Mouse (Mus musculus) forebrain, embryonic 14.5 days (tissue): ENCODE measurements around the gene R3hdml. TPM values are rescaled to one million over a fixed set of nuclear protein-coding genes. Genes with fewer than 3 reads are reported as not detected.

Experiments
- ATAC-seq: fragments of 200-750 bp; cut with Nextera tagmentation; 2 replicates; pipeline ENCODE4 v1.8.0; 2017; ENCODE audit warnings: mild to moderate bottlenecking, moderate library complexity
- DNase-seq: peaks from one replicate; pipeline ENCODE4 v3.0.0-alpha.2; 2015; ENCODE audit warnings: low spot score
- H3K27ac ChIP-seq: fragments of 300-500 bp; sonication (generic); 2 replicates; pipeline ENCODE4 v1.5.1; 2014; ENCODE audit warnings: low read depth, mild to moderate bottlenecking, control low read depth, low read length, moderate library complexity
- H3K27me3 ChIP-seq: fragments of 300-500 bp; sonication (generic); replicated peaks from 2 replicates; pipeline ENCODE4 v1.6.1; 2014; ENCODE audit warnings: low read length, control low read depth, mixed read lengths; ENCODE audit not compliant: control insufficient read depth, insufficient read depth
- H3K36me3 ChIP-seq: fragments of 300-500 bp; sonication (generic); 2 replicates; pipeline ENCODE4 v1.6.1; 2014; ENCODE audit warnings: low read length, control low read depth; ENCODE audit not compliant: control insufficient read depth, insufficient read depth
- H3K4me1 ChIP-seq: fragments of 300-500 bp; sonication (generic); 2 replicates; pipeline ENCODE4 v1.6.1; 2014; ENCODE audit warnings: antibody characterized with exemption, low read length, control low read depth; ENCODE audit not compliant: control insufficient read depth, insufficient read depth
- H3K4me2 ChIP-seq: fragments of 300-500 bp; sonication (generic); 2 replicates; pipeline ENCODE4 v1.6.1; 2014; ENCODE audit warnings: mild to moderate bottlenecking, control low read depth, low read length
- H3K4me3 ChIP-seq: fragments of 300-500 bp; sonication (generic); 2 replicates; pipeline ENCODE4 v1.5.1; 2014; ENCODE audit warnings: low read depth, low read length, control low read depth
- H3K9ac ChIP-seq: fragments of 300-500 bp; sonication (generic); 2 replicates; pipeline ENCODE4 v1.6.1; 2014; ENCODE audit warnings: mild to moderate bottlenecking, low read length, control low read depth, moderate library complexity
- H3K9me3 ChIP-seq: fragments of 300-500 bp; sonication (generic); replicated peaks from 2 replicates; pipeline ENCODE4 v1.6.1; 2016; ENCODE audit warnings: low read length, control low read depth, mixed read lengths; ENCODE audit not compliant: control insufficient read depth
- WGBS: fragments of 180-500 bp; shearing (Covaris S2); extraction: QIAGEN DNeasy Blood & Tissue Kit; methylation state at CpG from one replicate; pipeline ENCODE4 v1.1.7; 2014; 5-methylcytosine and 5-hydroxymethylcytosine counted together
- polyA plus RNA-seq: library from polyadenylated mRNA; unstranded; fragments of >200 nt; fragmentation: Nextera tagmentation; extraction: Ambion mirVana; gene quantifications from 2 replicates; pipeline ENCODE4 v1.2.1, GENCODE M21; 2014

The R3hdml gene
- polyA plus RNA-seq, 1 experiment from 2014 or later = not detected

DNA sequence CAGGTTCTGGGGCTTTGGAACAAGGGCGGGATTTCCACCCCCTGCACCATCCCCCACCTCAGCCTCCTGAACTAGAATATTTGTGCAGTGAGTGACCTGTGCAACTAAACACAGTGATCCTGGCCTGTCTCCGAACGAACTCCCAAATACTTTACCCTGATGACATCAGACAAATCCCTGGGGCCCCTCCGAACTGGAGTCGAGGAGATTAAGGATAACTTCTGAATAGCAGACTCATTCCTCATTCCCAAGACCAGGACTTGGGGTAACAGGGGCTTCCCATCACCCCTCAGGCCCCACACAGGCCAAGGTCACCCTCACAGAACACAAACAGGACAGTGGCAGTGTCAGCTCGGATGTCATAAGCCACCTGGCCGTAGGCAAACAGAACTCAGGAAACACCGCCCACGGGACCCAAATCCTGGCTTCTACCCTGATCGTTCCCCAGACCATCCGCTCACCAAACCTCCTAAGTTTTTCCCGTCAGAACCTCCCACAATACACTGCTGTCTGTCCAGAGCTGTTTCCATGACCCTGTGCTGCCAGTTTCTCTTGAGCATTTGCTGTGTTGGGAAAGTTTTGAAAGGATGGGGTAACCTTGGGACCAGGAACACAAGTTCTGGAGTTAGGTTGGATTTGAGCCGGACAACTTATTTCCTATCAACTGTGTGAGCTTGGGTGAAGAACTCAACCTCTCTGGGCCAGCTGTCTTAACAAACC is 47.4 kb downstream of the R3hdml start:
- ATAC-seq = no peak
- no peak overlapping the region for H3K9ac ChIP-seq

DNA sequence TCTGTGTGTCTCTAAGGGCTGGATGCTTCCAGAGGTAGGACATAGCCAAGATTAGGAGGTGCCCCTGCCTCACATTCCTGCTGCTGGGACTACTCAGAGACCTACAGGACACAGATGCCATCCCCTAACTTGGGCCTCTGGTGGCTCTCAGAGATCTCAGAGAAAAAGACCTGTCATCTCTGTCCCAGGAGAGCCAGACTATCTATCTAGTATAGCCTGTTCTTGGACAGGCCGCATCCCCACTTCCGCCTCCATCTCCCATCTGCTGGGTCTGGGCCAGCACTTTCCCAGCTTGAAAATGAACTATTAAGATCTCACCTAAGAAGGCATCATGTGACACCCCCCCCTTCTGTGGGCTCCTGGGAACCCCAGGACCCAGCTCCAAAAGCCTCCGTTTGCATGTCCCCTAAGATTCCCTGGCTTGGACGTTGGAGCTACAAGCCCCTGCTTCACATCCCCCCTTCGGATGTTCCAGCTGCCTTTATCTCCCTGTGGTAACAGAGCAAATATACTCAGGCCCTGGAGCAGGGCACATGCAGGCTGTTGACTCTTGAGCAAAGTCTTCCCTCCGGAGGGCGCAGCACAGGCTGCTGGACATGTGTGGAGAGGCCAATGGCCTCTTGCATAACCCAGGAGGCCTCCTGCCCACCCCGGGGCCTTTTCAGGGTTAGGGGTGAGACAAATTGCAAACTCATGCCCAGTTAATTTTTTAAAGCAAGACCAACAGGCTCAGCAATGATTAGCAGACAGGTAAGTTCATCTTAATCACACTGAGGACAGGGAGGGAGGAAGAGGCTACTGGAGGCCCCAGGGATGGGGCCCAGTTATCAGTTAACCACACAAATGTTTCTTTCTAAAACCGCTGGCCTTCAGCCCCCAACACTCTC is 48.4 kb downstream of the R3hdml start:
- ATAC-seq (no peak), DNase-seq (no peak)
- WGBS = 88% methylated on average over 9 of the region's 9 CpGs
- H3K36me3 ChIP-seq = no peaks in the 10 kb centered on the region
- no peak overlapping the region for H3K9ac ChIP-seq
- no peaks in the 10 kb centered on the region for H3K27me3 ChIP-seq
- H3K4me1 ChIP-seq = no peaks in the 10 kb centered on the region
- no peak overlapping the region for H3K27ac ChIP-seq
- no peak overlapping the region for H3K4me2 ChIP-seq
- no peak overlapping the region for H3K4me3 ChIP-seq
- H3K9me3 ChIP-seq = no peaks in the 10 kb centered on the region

More for the DNA sequence above, 47.4 kb downstream of the R3hdml start:
- H3K36me3 ChIP-seq = no peaks in the 10 kb centered on the region
- H3K4me3 ChIP-seq = no peak overlapping the region
- no peaks in the 10 kb centered on the region for H3K27me3 ChIP-seq
- DNase-seq = no peak
- no peaks in the 10 kb centered on the region for H3K9me3 ChIP-seq
- WGBS = 78% methylated on average over 13 of the region's 13 CpGs
- H3K4me2 ChIP-seq = no peak overlapping the region
- no peaks in the 10 kb centered on the region for H3K4me1 ChIP-seq
- no peak overlapping the region for H3K27ac ChIP-seq

GRCm38 (mm10) chr2:163541568-163542182 is 49.6 kb downstream of the R3hdml start:
- Histone ChIP-seq H3K4me1 (no peaks in the 10 kb centered on the region), H3K27me3 (no peaks in the 10 kb centered on the region), H3K36me3 (no peaks in the 10 kb centered on the region), H3K9me3 (no peaks in the 10 kb centered on the region), H3K4me3 (no peak overlapping the region), H3K27ac (no peak overlapping the region), H3K9ac (no peak overlapping the region), H3K4me2 (no peak overlapping the region)
- 77% methylated on average over 10 of the region's 10 CpGs for WGBS
- no peak for ATAC-seq
- DNase-seq = no peak

GRCm38 (mm10) chr2:163542674-163543073 is 50.6 kb downstream of the R3hdml start:
- ATAC-seq (no peak), DNase-seq (no peak)
- H3K9me3 ChIP-seq = no peaks in the 10 kb centered on the region
- 92% methylated on average over 10 of the region's 10 CpGs for WGBS
- no peaks in the 10 kb centered on the region for H3K27me3 ChIP-seq
- no peak overlapping the region for H3K9ac ChIP-seq
- H3K4me1 ChIP-seq = no peaks in the 10 kb centered on the region
- no peaks in the 10 kb centered on the region for H3K36me3 ChIP-seq
- no peak overlapping the region for H3K27ac ChIP-seq
- no peak overlapping the region for H3K4me2 ChIP-seq
- no peak overlapping the region for H3K4me3 ChIP-seq

GRCm38 (mm10) chr2:163546623-163547318 is 54.7 kb downstream of the R3hdml start:
- DNase-seq = no peak
- H3K4me1 ChIP-seq = no peaks in the 10 kb centered on the region
- ATAC-seq = no peak
- no peaks in the 10 kb centered on the region for H3K27me3 ChIP-seq
- H3K36me3 ChIP-seq = no peaks in the 10 kb centered on the region
- no peak overlapping the region for H3K9ac ChIP-seq
- H3K4me3 ChIP-seq = no peak overlapping the region
- no peaks in the 10 kb centered on the region for H3K9me3 ChIP-seq
- 77% methylated on average over 14 of the region's 14 CpGs for WGBS
- H3K27ac ChIP-seq = no peak overlapping the region
- no peak overlapping the region for H3K4me2 ChIP-seq

DNA sequence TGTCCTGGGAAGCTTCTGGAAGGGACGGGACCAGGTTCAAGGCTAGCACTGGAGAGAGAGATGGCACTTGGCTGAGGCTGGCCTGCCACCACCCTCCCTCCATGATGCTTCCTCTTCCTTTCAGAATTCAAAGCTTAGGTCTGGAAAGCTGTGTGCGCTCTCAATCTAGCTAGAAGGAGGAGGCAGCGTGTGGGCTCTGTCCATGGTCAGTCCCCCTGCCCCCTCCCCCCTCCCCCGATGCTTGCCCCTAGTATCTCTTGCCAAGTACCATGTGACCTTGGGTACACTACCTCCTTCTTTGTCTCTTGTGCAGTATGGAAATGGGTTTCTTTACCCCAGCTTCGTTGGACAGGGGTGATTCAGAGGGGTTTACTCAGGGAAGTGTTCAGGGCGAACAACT is 56.7 kb downstream of the R3hdml start:
- H3K9ac ChIP-seq = no peak overlapping the region
- H3K27me3 ChIP-seq = no peaks in the 10 kb centered on the region
- DNase-seq (no peak), ATAC-seq (no peak)
- no peaks in the 10 kb centered on the region for H3K4me1 ChIP-seq
- H3K36me3 ChIP-seq = no peaks in the 10 kb centered on the region
- 82% methylated on average over 6 of the region's 6 CpGs for WGBS
- no peaks in the 10 kb centered on the region for H3K9me3 ChIP-seq
- H3K27ac ChIP-seq = no peak overlapping the region
- H3K4me2 ChIP-seq = no peak overlapping the region
- no peak overlapping the region for H3K4me3 ChIP-seq

- no peak overlapping the region for H3K9ac ChIP-seq
- ATAC-seq (no peak), DNase-seq (no peak)
- H3K27me3 ChIP-seq = no peaks in the 10 kb centered on the region
- no peak overlapping the region for H3K27ac ChIP-seq
- 55% methylated on average over 6 of the region's 6 CpGs for WGBS
- no peaks in the 10 kb centered on the region for H3K9me3 ChIP-seq
- no peak overlapping the region for H3K4me2 ChIP-seq
- no peaks in the 10 kb centered on the region for H3K36me3 ChIP-seq
- no peaks in the 10 kb centered on the region for H3K4me1 ChIP-seq
- H3K4me3 ChIP-seq = no peak overlapping the region
These were observed 57.7 kb downstream of the R3hdml start for GRCm38 (mm10) chr2:163549786-163550185.
